Mouse (Mus musculus) small intestine, adult 2 months (tissue): ENCODE results near the gene Mvb12b. TPM values are rescaled to one million over a fixed set of nuclear protein-coding genes. Genes with fewer than 3 reads are reported as not detected.

ENCODE experiments used
- H3K27ac ChIP-seq: fragments of 200-500 bp; 2 replicates; pipeline ENCODE4 v1.5.1; 2012; ENCODE audit warnings: low read depth, low read length, control low read depth, inconsistent platforms; ENCODE audit not compliant: insufficient read depth
- H3K27me3 ChIP-seq: fragments of 200-500 bp; 2 replicates; pipeline ENCODE4 v1.6.1; 2012; ENCODE audit warnings: mild to moderate bottlenecking, moderate library complexity, low read length, inconsistent platforms; ENCODE audit not compliant: control insufficient read depth, insufficient read depth
- H3K36me3 ChIP-seq: fragments of 200-500 bp; 2 replicates; pipeline ENCODE4 v1.6.1; 2012; ENCODE audit warnings: mild to moderate bottlenecking, low read length, control low read depth, inconsistent platforms; ENCODE audit not compliant: control insufficient read depth, insufficient read depth
- H3K4me1 ChIP-seq: fragments of 200-500 bp; 2 replicates; pipeline ENCODE4 v1.6.1; 2012; ENCODE audit warnings: low read length, inconsistent platforms, mixed read lengths; ENCODE audit not compliant: control insufficient read depth, insufficient read depth, insufficient read length
- H3K4me3 ChIP-seq: fragments of 200-500 bp; 2 replicates; pipeline ENCODE4 v1.5.1; 2012; ENCODE audit warnings: low read depth, mild to moderate bottlenecking, control low read depth, inconsistent platforms, low read length, moderate library complexity
- CTCF ChIP-seq: fragments of 200-500 bp; IDR thresholded peaks from 2 replicates; pipeline ENCODE4 v1.5.1; 2012; ENCODE audit warnings: low read depth, mild to moderate bottlenecking, control low read depth, inconsistent platforms, low read length, moderate library complexity, mixed read lengths; ENCODE audit not compliant: insufficient replicate concordance, insufficient read length; ENCODE audit errors: extremely low read depth
- POLR2A ChIP-seq: fragments of 200-500 bp; IDR thresholded peaks from 2 replicates; pipeline ENCODE4 v1.6.1; 2012; ENCODE audit warnings: low read depth, mild to moderate bottlenecking, control low read depth, inconsistent platforms, low read length, moderate library complexity
- WGBS: fragments of 180-500 bp; shearing (Covaris S2); methylation state at CpG from one replicate; pipeline ENCODE4 v1.1.7; 2018; 5-methylcytosine and 5-hydroxymethylcytosine counted together
- polyA plus RNA-seq: library from polyadenylated mRNA; depleted of rRNA; stranded (reverse); fragments of >200 nt; gene quantifications from 2 replicates; pipeline ENCODE4 v1.2.3, GENCODE M21; 2012

Mvb12b gene
- polyA plus RNA-seq, 1 experiment = 7.9 TPM

GRCm38 (mm10) chr2:33809081-33809480 is 78.7 kb downstream of the Mvb12b start:
- H3K27me3 ChIP-seq = no peaks in the 10 kb centered on the region
- H3K4me1 ChIP-seq = no peaks in the 10 kb centered on the region; the same call in 1 of the 2 replicates
- H3K4me3 ChIP-seq = no peak overlapping the region
- TF ChIP-seq CTCF (no peak), POLR2A (no peak)
- H3K27ac ChIP-seq = no peak overlapping the region
- 95% methylated on average over 3 of the region's 3 CpGs for WGBS
- H3K36me3 ChIP-seq = no peaks in the 10 kb centered on the region

GRCm38 (mm10) chr2:33808032-33808431 is 79.7 kb downstream of the Mvb12b start:
- Histone ChIP-seq H3K27ac (no peak overlapping the region), H3K27me3 (no peaks in the 10 kb centered on the region), H3K36me3 (no peaks in the 10 kb centered on the region), H3K4me3 (no peak overlapping the region), H3K4me1 (no peaks in the 10 kb centered on the region; the same call in 1 of the 2 replicates)
- TF ChIP-seq POLR2A (no peak), CTCF (no peak)
- WGBS = 92% methylated on average over 5 of the region's 5 CpGs

- no peaks in the 10 kb centered on the region for H3K27me3 ChIP-seq
- H3K4me1 ChIP-seq = no peaks in the 10 kb centered on the region; the same call in 1 of the 2 replicates
- WGBS = 81% methylated on average over 11 of the region's 11 CpGs
- no peaks in the 10 kb centered on the region for H3K36me3 ChIP-seq
- no peak for TF ChIP-seq CTCF
- TF ChIP-seq POLR2A = no peak
- no peak overlapping the region for H3K4me3 ChIP-seq
- H3K27ac ChIP-seq = no peak overlapping the region
These were observed 82.1 kb downstream of the Mvb12b start for GRCm38 (mm10) chr2:33805640-33806039.

- H3K27me3 ChIP-seq = no peaks in the 10 kb centered on the region
- WGBS = 71% methylated on average over 4 of the region's 4 CpGs
- no peak overlapping the region for H3K27ac ChIP-seq
- H3K36me3 ChIP-seq = no peaks in the 10 kb centered on the region
- H3K4me3 ChIP-seq = no peak overlapping the region
- no peaks in the 10 kb centered on the region; the same call in 1 of the 2 replicates for H3K4me1 ChIP-seq
- TF ChIP-seq POLR2A = no peak
- no peak for TF ChIP-seq CTCF
These were observed 84.0 kb downstream of the Mvb12b start for GRCm38 (mm10) chr2:33803717-33804214.

GRCm38 (mm10) chr2:33803083-33803615 is 84.6 kb downstream of the Mvb12b start:
- Histone ChIP-seq H3K27ac (no peak overlapping the region), H3K27me3 (no peaks in the 10 kb centered on the region), H3K4me3 (no peak overlapping the region), H3K4me1 (no peaks in the 10 kb centered on the region; the same call in 1 of the 2 replicates), H3K36me3 (no peaks in the 10 kb centered on the region)
- no peak for TF ChIP-seq POLR2A
- no peak for TF ChIP-seq CTCF
- WGBS = 83% methylated on average over 12 of the region's 12 CpGs

- no peak overlapping the region for H3K27ac ChIP-seq
- TF ChIP-seq POLR2A (no peak), CTCF (no peak)
- H3K4me3 ChIP-seq = no peak overlapping the region
- H3K36me3 ChIP-seq = no peaks in the 10 kb centered on the region
- no peaks in the 10 kb centered on the region for H3K27me3 ChIP-seq
- WGBS = 84% methylated on average over 13 of the region's 13 CpGs
- H3K4me1 ChIP-seq = no peaks in the 10 kb centered on the region; the same call in 1 of the 2 replicates
These were observed 86.0 kb downstream of the Mvb12b start for GRCm38 (mm10) chr2:33801760-33802159.

GRCm38 (mm10) chr2:33801336-33801735 is 86.4 kb downstream of the Mvb12b start:
- Histone ChIP-seq H3K27ac (no peak overlapping the region), H3K4me1 (no peaks in the 10 kb centered on the region; the same call in 1 of the 2 replicates), H3K36me3 (no peaks in the 10 kb centered on the region), H3K4me3 (no peak overlapping the region), H3K27me3 (no peaks in the 10 kb centered on the region)
- TF ChIP-seq CTCF = no peak
- TF ChIP-seq POLR2A = no peak
- 96% methylated on average over 8 of the region's 8 CpGs for WGBS
